Mouse (Mus musculus) liver, embryonic 13.5 days (tissue): ENCODE data around the gene Fam206a. TPM values are rescaled to one million over a fixed set of nuclear protein-coding genes. Genes with fewer than 3 reads are reported as not detected.

Source experiments
- ATAC-seq: fragments of 200-750 bp; cut with Nextera tagmentation; 2 replicates; pipeline ENCODE4 v1.8.0; 2017; ENCODE audit warnings: low read depth, mild to moderate bottlenecking, moderate number of reproducible peaks, moderate library complexity
- DNase-seq: peaks from one replicate; pipeline ENCODE4 v3.0.0; 2022
- H3K27ac ChIP-seq: fragments of 300-500 bp; sonication (generic); 2 replicates; pipeline ENCODE4 v1.5.1; 2015; ENCODE audit warnings: moderate library complexity, mild to moderate bottlenecking, inconsistent platforms
- H3K27me3 ChIP-seq: fragments of 300-500 bp; sonication (generic); 2 replicates; pipeline ENCODE4 v1.6.1; 2015; ENCODE audit warnings: mild to moderate bottlenecking, inconsistent platforms
- H3K36me3 ChIP-seq: fragments of 300-500 bp; sonication (generic); 2 replicates; pipeline ENCODE4 v1.6.1; 2015; ENCODE audit warnings: mild to moderate bottlenecking, inconsistent platforms
- H3K4me1 ChIP-seq: fragments of 300-500 bp; sonication (generic); replicated peaks from 2 replicates; pipeline ENCODE4 v1.6.1; 2015; ENCODE audit warnings: inconsistent platforms
- H3K4me2 ChIP-seq: fragments of 300-500 bp; sonication (generic); 2 replicates; pipeline ENCODE4 v1.6.1; 2015; ENCODE audit warnings: inconsistent platforms, mild to moderate bottlenecking, moderate library complexity
- H3K4me3 ChIP-seq: fragments of 300-500 bp; sonication (generic); replicated peaks from 2 replicates; pipeline ENCODE4 v1.5.1; 2015; ENCODE audit warnings: mild to moderate bottlenecking, inconsistent platforms
- H3K9ac ChIP-seq: fragments of 300-500 bp; sonication (generic); 2 replicates; pipeline ENCODE4 v1.6.1; 2015; ENCODE audit warnings: mild to moderate bottlenecking, inconsistent platforms
- H3K9me3 ChIP-seq: fragments of 300-500 bp; sonication (generic); replicated peaks from 2 replicates; pipeline ENCODE4 v1.6.1; 2016; ENCODE audit warnings: inconsistent platforms
- WGBS: fragments of 180-500 bp; shearing (Covaris S2); methylation state at CpG from one replicate; pipeline ENCODE4 v1.1.7; 2015; ENCODE audit not compliant: insufficient replicate concordance; 5-methylcytosine and 5-hydroxymethylcytosine counted together
- polyA plus RNA-seq: library from polyadenylated mRNA; unstranded; fragments of >200 nt; fragmentation: Nextera tagmentation; extraction: Ambion mirVana; gene quantifications from 2 replicates; pipeline ENCODE4 v1.2.1, GENCODE M21; 2015

Fam206a gene
- polyA plus RNA-seq, 1 experiment from 2014 or later: 5.9 TPM

- Histone ChIP-seq H3K4me1 (no peaks in the 10 kb centered on the region), H3K9ac (no peak overlapping the region), H3K9me3 (no peaks in the 10 kb centered on the region), H3K27me3 (no peaks in the 10 kb centered on the region), H3K36me3 (peaks cover 18% of the 10 kb centered on the region), H3K27ac (no peak overlapping the region), H3K4me2 (no peak overlapping the region), H3K4me3 (no peak overlapping the region)
- no peak for DNase-seq
- WGBS: 66% methylated on average over 4 of the region's 4 CpGs
- ATAC-seq: no peak
These were observed 10.0 kb downstream of the Fam206a start for GRCm38 (mm10) chr4:56812096-56812495.

GRCm38 (mm10) chr4:56815131-56815530, 13.0 kb downstream of the Fam206a start:
- 88% methylated on average over 8 of the region's 8 CpGs for WGBS
- Histone ChIP-seq H3K27me3 (no peaks in the 10 kb centered on the region), H3K36me3 (peaks cover 15% of the 10 kb centered on the region; the same call in 1 of the 2 replicates), H3K4me3 (no peak overlapping the region), H3K9ac (no peak overlapping the region), H3K4me1 (no peaks in the 10 kb centered on the region), H3K27ac (no peak overlapping the region), H3K9me3 (no peaks in the 10 kb centered on the region), H3K4me2 (no peak overlapping the region)
- DNase-seq (no peak), ATAC-seq (no peak)

GRCm38 (mm10) chr4:56820017-56820550, 17.9 kb downstream of the Fam206a start:
- Histone ChIP-seq H3K4me1 (no peaks in the 10 kb centered on the region), H3K9me3 (no peaks in the 10 kb centered on the region), H3K36me3 (peaks cover 15% of the 10 kb centered on the region; the same call in 1 of the 2 replicates), H3K4me2 (no peak overlapping the region), H3K9ac (no peak overlapping the region), H3K4me3 (no peak overlapping the region), H3K27ac (no peak overlapping the region), H3K27me3 (no peaks in the 10 kb centered on the region)
- ATAC-seq (no peak), DNase-seq (no peak)

GRCm38 (mm10) chr4:56824231-56824630, 22.1 kb downstream of the Fam206a start:
- Histone ChIP-seq H3K27me3 (no peaks in the 10 kb centered on the region), H3K4me3 (no peak overlapping the region), H3K27ac (no peak overlapping the region), H3K4me1 (no peaks in the 10 kb centered on the region), H3K36me3 (peaks cover 11% of the 10 kb centered on the region), H3K9ac (no peak overlapping the region), H3K4me2 (no peak overlapping the region), H3K9me3 (no peaks in the 10 kb centered on the region)
- ATAC-seq (no peak), DNase-seq (no peak)
- 80% methylated on average over 9 of the region's 9 CpGs for WGBS

GRCm38 (mm10) chr4:56828932-56829331, 26.8 kb downstream of the Fam206a start:
- ATAC-seq (no peak), DNase-seq (no peak)
- no peak overlapping the region for H3K9ac ChIP-seq
- no peaks in the 10 kb centered on the region for H3K27me3 ChIP-seq
- whole genome bisulfite sequencing: 73% methylated on average over 3 of the region's 3 CpGs
- H3K9me3 ChIP-seq: no peaks in the 10 kb centered on the region
- H3K4me3 ChIP-seq: no peak overlapping the region
- H3K4me2 ChIP-seq: no peak overlapping the region
- no peaks in the 10 kb centered on the region for H3K4me1 ChIP-seq
- peaks cover 26% of the 10 kb centered on the region for H3K36me3 ChIP-seq
- H3K27ac ChIP-seq: no peak overlapping the region

GRCm38 (mm10) chr4:56829511-56829921, 27.4 kb downstream of the Fam206a start:
- WGBS: 66% methylated on average over 7 of the region's 7 CpGs
- H3K27ac ChIP-seq: no peak overlapping the region
- no peaks in the 10 kb centered on the region for H3K27me3 ChIP-seq
- DNase-seq: no peak
- H3K4me1 ChIP-seq: no peaks in the 10 kb centered on the region
- no peak overlapping the region for H3K9ac ChIP-seq
- H3K4me2 ChIP-seq: no peak overlapping the region
- no peak for ATAC-seq
- H3K36me3 ChIP-seq: peaks cover 27% of the 10 kb centered on the region
- no peak overlapping the region for H3K4me3 ChIP-seq
- no peaks in the 10 kb centered on the region for H3K9me3 ChIP-seq

GRCm38 (mm10) chr4:56831013-56831609, 29.0 kb downstream of the Fam206a start:
- Histone ChIP-seq H3K27ac (no peak overlapping the region), H3K36me3 (peaks cover 32% of the 10 kb centered on the region), H3K9me3 (no peaks in the 10 kb centered on the region), H3K9ac (no peak overlapping the region), H3K4me3 (no peak overlapping the region), H3K27me3 (no peaks in the 10 kb centered on the region), H3K4me2 (no peak overlapping the region), H3K4me1 (no peaks in the 10 kb centered on the region)
- 43% methylated on average over 13 of the region's 13 CpGs for WGBS
- DNase-seq (no peak), ATAC-seq (no peak)

GRCm38 (mm10) chr4:56831998-56832397, 29.9 kb downstream of the Fam206a start:
- peaks cover 37% of the 10 kb centered on the region for H3K36me3 ChIP-seq
- H3K27ac ChIP-seq: no peak overlapping the region
- no peak for DNase-seq
- H3K4me2 ChIP-seq: no peak overlapping the region
- no peaks in the 10 kb centered on the region for H3K27me3 ChIP-seq
- H3K9me3 ChIP-seq: no peaks in the 10 kb centered on the region
- ATAC-seq: no peak
- no peaks in the 10 kb centered on the region for H3K4me1 ChIP-seq
- H3K4me3 ChIP-seq: no peak overlapping the region
- no peak overlapping the region for H3K9ac ChIP-seq
- WGBS: 79% methylated on average over 7 of the region's 7 CpGs

- 75% methylated on average over 6 of the region's 6 CpGs for WGBS
- Histone ChIP-seq H3K9ac (no peak overlapping the region), H3K27me3 (no peaks in the 10 kb centered on the region), H3K4me3 (no peak overlapping the region), H3K4me1 (no peaks in the 10 kb centered on the region; the same call in 1 of the 2 replicates), H3K27ac (no peak overlapping the region), H3K4me2 (no peak overlapping the region), H3K36me3 (peaks cover 35% of the 10 kb centered on the region), H3K9me3 (no peaks in the 10 kb centered on the region)
- DNase-seq: no peak
- ATAC-seq: no peak
These were observed 35.5 kb downstream of the Fam206a start for GRCm38 (mm10) chr4:56837661-56838060.

GRCm38 (mm10) chr4:56840297-56840696, 38.2 kb downstream of the Fam206a start:
- H3K27ac ChIP-seq: no peak overlapping the region
- WGBS: 67% methylated on average over 3 of the region's 3 CpGs
- no peak overlapping the region for H3K4me3 ChIP-seq
- peaks cover 40% of the 10 kb centered on the region for H3K36me3 ChIP-seq
- ATAC-seq: no peak
- H3K9me3 ChIP-seq: no peaks in the 10 kb centered on the region
- no peak for DNase-seq
- H3K4me2 ChIP-seq: no peak overlapping the region
- no peaks in the 10 kb centered on the region for H3K27me3 ChIP-seq
- no peaks in the 10 kb centered on the region; the same call in 1 of the 2 replicates for H3K4me1 ChIP-seq
- H3K9ac ChIP-seq: no peak overlapping the region

GRCm38 (mm10) chr4:56842501-56842900, 40.4 kb downstream of the Fam206a start:
- no peak for ATAC-seq
- Histone ChIP-seq H3K27ac (peak overlapping the region; percentile 39; the same call in 1 of the 2 replicates), H3K4me3 (no peak overlapping the region), H3K27me3 (no peaks in the 10 kb centered on the region), H3K4me2 (no peak overlapping the region), H3K4me1 (no peaks in the 10 kb centered on the region; the same call in 1 of the 2 replicates), H3K36me3 (peaks cover 39% of the 10 kb centered on the region), H3K9ac (no peak overlapping the region), H3K9me3 (no peaks in the 10 kb centered on the region)
- 58% methylated on average over 7 of the region's 7 CpGs for WGBS
- DNase-seq: no peak

- Histone ChIP-seq H3K4me2 (no peak overlapping the region), H3K27me3 (no peaks in the 10 kb centered on the region), H3K27ac (no peak overlapping the region), H3K9ac (no peak overlapping the region), H3K36me3 (peaks cover 32% of the 10 kb centered on the region), H3K9me3 (no peaks in the 10 kb centered on the region), H3K4me3 (no peak overlapping the region), H3K4me1 (no peaks in the 10 kb centered on the region; the same call in 1 of the 2 replicates)
- no peak for DNase-seq
- no peak for ATAC-seq
- WGBS: 64% methylated on average over 2 of the region's 2 CpGs
These were observed 41.8 kb downstream of the Fam206a start for GRCm38 (mm10) chr4:56843963-56844362.
